ENCODE assay signal across 8 mouse cellular contexts in the genomic region with DNA sequence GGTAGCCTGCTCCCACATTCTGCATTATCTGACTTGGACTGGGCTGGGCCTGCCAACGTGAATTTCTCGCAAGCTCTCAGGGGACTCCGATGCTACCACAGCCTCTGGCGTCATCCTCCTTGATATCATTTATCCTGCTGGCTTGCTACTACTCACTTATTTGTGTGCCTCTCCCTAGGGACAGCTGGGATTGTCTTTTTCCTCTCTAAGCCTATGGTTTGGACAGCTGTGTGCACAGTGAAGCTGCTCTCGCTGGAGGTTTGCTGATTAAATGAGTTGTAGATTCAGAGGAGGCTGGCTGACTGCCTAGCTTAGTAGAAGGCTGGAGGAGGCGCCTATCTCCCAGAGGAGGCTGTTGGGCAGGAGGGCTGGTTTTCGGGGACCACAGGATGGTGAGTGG. TPM values are rescaled to one million over a fixed set of nuclear protein-coding genes. Genes with fewer than 3 reads are reported as not detected.
DNase-seq lines count a peak whose midpoint lies in the region; ATAC-seq and TF ChIP-seq lines count a peak whose summit lies in the region.

No protein-coding gene starts in this region.

- H3K4me3 ChIP-seq in heart, embryonic 11.5 days (ENCODE audit: low read depth, low read length): no peak overlapping the region
- H3K4me3 ChIP-seq in kidney, postnatal 0 days (replicated peaks; ENCODE audit: low read depth, low read length): no peak overlapping the region
- H3K4me3 ChIP-seq in midbrain, embryonic 13.5 days (replicated peaks): no peak overlapping the region

- DNase-seq in gastrocnemius, postnatal 14 days: peak; percentile 39
- DNase-seq in gastrocnemius, postnatal 36 days: no peak
- DNase-seq in kidney, postnatal 0 days (ENCODE audit: low spot score): peak; percentile 54
- no peak for DNase-seq in thymus, postnatal 36 days
- no peak for DNase-seq in urinary bladder, postnatal 14 days (ENCODE audit: low spot score)

- no peak for TF ChIP-seq CTCF in kidney, postnatal 0 days (IDR thresholded peaks at IDR 0.05; ENCODE audit: low read depth)

- no peaks in the 10 kb centered on the region for H3K27me3 ChIP-seq in heart, embryonic 11.5 days (ENCODE audit: control insufficient read depth, insufficient read depth, low read length)
- no peaks in the 10 kb centered on the region for H3K27me3 ChIP-seq in kidney, postnatal 0 days (ENCODE audit: insufficient read depth, low read length)
- no peaks in the 10 kb centered on the region for H3K27me3 ChIP-seq in midbrain, embryonic 13.5 days

- WGBS in heart, embryonic 11.5 days (ENCODE audit: insufficient replicate concordance): 40% methylated on average over 7 of the region's 7 CpGs
- WGBS in kidney, postnatal 0 days: 35% methylated on average over 7 of the region's 7 CpGs
- 48% methylated on average over 7 of the region's 7 CpGs for WGBS in midbrain, embryonic 13.5 days

- ATAC-seq in heart, embryonic 11.5 days (replicated peaks; ENCODE audit: insufficient number of reproducible peaks, low FRiP score, low TSS enrichment): no peak
- ATAC-seq in kidney, postnatal 0 days (replicated peaks; ENCODE audit: low FRiP score, low read depth): no peak
- peak; percentile 58 for ATAC-seq in midbrain, embryonic 13.5 days
- no peak for ATAC-seq in inflammation-experienced regulatory T-cells, adult 6 months

- no peaks in the 10 kb centered on the region for H3K9me3 ChIP-seq in heart, embryonic 11.5 days (replicated peaks; ENCODE audit: control insufficient read depth, low read length)
- no peaks in the 10 kb centered on the region for H3K9me3 ChIP-seq in kidney, postnatal 0 days (replicated peaks; ENCODE audit: low read length)
- H3K9me3 ChIP-seq in midbrain, embryonic 13.5 days: no peaks in the 10 kb centered on the region

- H3K36me3 ChIP-seq in heart, embryonic 11.5 days (ENCODE audit: control insufficient read depth, insufficient read depth, low read length): no peaks in the 10 kb centered on the region
- H3K36me3 ChIP-seq in kidney, postnatal 0 days (ENCODE audit: insufficient read depth, low read length): no peaks in the 10 kb centered on the region
- no peaks in the 10 kb centered on the region for H3K36me3 ChIP-seq in midbrain, embryonic 13.5 days

- peaks cover 14% of the 10 kb centered on the region for H3K4me1 ChIP-seq in heart, embryonic 11.5 days (ENCODE audit: control insufficient read depth, insufficient read depth, low read length)
- H3K4me1 ChIP-seq in kidney, postnatal 0 days (replicated peaks; ENCODE audit: insufficient read depth, low read length): peaks cover 9% of the 10 kb centered on the region; the same call in 1 of the 2 replicates
- peaks cover 28% of the 10 kb centered on the region for H3K4me1 ChIP-seq in midbrain, embryonic 13.5 days (replicated peaks)

- intact Hi-C loops in gastrocnemius, postnatal 14 days (cut with DNase I; ENCODE audit: low total_unique reads): no loop called here
- intact Hi-C loops in gastrocnemius, postnatal 36 days (cut with DNase I): no loop called here

- H3K9ac ChIP-seq in heart, embryonic 11.5 days (ENCODE audit: low read depth, low read length): no peak overlapping the region
- no peak overlapping the region for H3K9ac ChIP-seq in kidney, postnatal 0 days (ENCODE audit: low read depth, low read length)
- H3K9ac ChIP-seq in midbrain, embryonic 13.5 days (replicated peaks): no peak overlapping the region

- no peak overlapping the region for H3K4me2 ChIP-seq in heart, embryonic 11.5 days
- no peak overlapping the region for H3K4me2 ChIP-seq in kidney, postnatal 0 days (ENCODE audit: low read length)
- no peak overlapping the region for H3K4me2 ChIP-seq in midbrain, embryonic 13.5 days (replicated peaks)

- H3K27ac ChIP-seq in heart, embryonic 11.5 days (ENCODE audit: low read depth, low read length): peak overlapping the region; percentile 7; the same call in 1 of the 2 replicates
- peak overlapping the region; percentile 25; the same call in 1 of the 2 replicates for H3K27ac ChIP-seq in kidney, postnatal 0 days
- peak overlapping the region; percentile 32 for H3K27ac ChIP-seq in midbrain, embryonic 13.5 days

RNA-seq across cellular contexts. Expression of gene Etv4, which starts 46.8 kb away (rescaled TPM):
- total RNA-seq in gastrocnemius, postnatal 14 days (2021): 1 to 10 TPM; 4.1 to 4.9 TPM
- 1 to 10 TPM; 4.9 to 5.1 TPM for total RNA-seq in gastrocnemius, postnatal 36 days (2021)
- polyA plus RNA-seq in heart, embryonic 11.5 days (2014; fragmentation: Nextera tagmentation; extraction: Ambion mirVana): 4.5 and 8.7 TPM in 2 replicates
- 42.6 and 44.7 TPM in 2 replicates for polyA plus RNA-seq in kidney, postnatal 0 days (2015; fragmentation: Nextera tagmentation; extraction: Ambion mirVana)
- 1.9 and 4.1 TPM in 2 replicates for polyA plus RNA-seq in midbrain, embryonic 13.5 days (2015; fragmentation: Nextera tagmentation; extraction: Ambion mirVana)
- polyA plus RNA-seq in inflammation-experienced regulatory T-cells, adult 6 months (2017; shearing (Covaris generic)): under 1 TPM in 1 of 3 experiments, not detected in 2; 0.43 TPM

Comparison
In these comparisons a context has a peak if more than half of its experiments do, and no peak if none do; other contexts are left out.
1. DNase-seq: peak in gastrocnemius, postnatal 14 days (single experiment) and kidney, postnatal 0 days (single experiment); none in gastrocnemius, postnatal 36 days (0 of 2), thymus, postnatal 36 days (0 of 2) and urinary bladder, postnatal 14 days (single experiment).
2. Peak in every context shown above with its lines, with median percentiles within 50 percentile points of each other: H3K27ac ChIP-seq.